Mouse (Mus musculus) brain, embryonic 18.5 days (tissue): ENCODE results near the gene Psmg3.

Experiments used
- DNase-seq: peaks from one replicate; pipeline ENCODE4 v3.0.0-alpha.2; 2012; ENCODE audit warnings: low read depth, low spot score

Psmg3 gene

GRCm38 (mm10) chr5:139815964-139816363, 10.7 kb downstream of the Psmg3 start:
- no peak for DNase-seq

GRCm38 (mm10) chr5:139813963-139814381, 12.7 kb downstream of the Psmg3 start:
- DNase-seq = no peak

DNA sequence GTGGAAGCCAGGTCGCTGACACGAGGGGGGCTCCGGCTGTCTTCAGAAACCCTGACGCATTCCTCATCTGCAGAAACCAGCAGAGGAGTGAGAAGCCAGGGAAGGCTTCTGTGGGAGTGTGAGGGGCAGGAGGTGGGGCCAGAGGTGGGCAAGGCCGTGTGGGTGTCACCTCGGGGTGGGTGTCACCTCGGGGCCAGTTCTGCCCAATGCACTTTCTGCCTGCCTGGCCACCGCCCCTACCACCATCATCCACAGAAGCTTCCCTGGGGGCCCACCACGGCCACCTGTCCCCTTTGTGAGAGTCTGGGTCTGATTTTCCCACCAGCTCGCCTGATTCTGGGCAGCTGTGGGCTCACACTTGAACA, 13.6 kb downstream of the Psmg3 start:
- DNase-seq = no peak

DNA sequence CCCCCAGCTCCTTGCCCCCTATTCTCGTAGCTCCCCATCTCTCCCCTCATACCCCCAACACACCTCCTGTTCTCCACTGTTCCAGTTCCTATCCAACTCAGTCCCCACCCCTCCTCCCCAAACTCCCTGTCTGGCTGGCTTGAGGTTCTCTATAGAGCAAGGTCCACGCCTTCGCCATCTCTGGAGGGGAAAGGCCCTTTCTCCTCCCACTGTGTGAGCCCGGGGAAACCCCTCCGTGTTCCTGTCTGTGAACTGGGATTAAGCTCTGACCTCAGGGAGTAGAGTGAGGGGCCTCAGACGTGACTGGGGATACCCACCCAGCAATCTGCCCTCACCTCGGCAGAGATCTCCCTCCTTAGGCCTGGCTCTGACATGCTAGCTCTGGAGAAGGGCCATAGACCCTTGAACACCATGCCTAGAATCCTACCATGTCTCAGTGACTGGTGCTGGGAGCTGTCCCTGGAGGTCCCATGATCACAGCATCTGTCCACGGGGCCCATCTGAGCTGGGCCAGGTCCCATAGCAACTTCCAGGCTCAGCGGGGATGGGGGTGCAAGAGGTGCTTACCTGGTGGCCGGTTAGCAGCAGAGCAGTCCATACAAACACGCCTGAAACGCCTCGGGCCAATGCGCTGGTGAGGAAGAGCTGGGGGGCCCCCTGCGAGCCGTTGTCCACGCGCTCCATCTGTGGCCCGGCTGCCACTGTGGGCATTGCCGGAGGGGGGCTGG, 14.1 kb downstream of the Psmg3 start:
- DNase-seq = no peak

- DNase-seq = no peak
Observed at GRCm38 (mm10) chr5:139811677-139812397, 14.8 kb downstream of the Psmg3 start.

DNA sequence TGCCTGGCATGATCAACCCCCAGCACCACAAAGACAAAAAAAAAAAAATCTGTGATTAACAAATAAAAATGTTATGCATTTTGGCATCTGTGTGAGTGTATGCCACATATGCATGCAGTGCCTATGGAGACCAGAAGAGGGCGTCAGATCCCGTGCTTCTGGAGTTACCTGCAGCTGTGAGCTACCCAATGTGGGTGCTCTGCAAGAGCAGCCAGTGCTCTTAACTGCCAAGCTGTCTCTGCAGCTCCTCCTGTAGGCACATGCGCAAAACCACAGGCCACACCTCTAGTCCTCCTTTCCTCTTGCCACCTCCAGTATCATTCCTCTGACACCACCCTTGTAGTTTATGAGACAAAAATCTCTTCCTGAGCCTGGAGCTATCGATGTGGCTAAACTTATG, 17.3 kb downstream of the Psmg3 start:
- no peak for DNase-seq

- no peak for DNase-seq
Observed at GRCm38 (mm10) chr5:139805924-139806323, 20.8 kb downstream of the Psmg3 start.

- DNase-seq = no peak
Observed at GRCm38 (mm10) chr5:139804573-139805111, 22.0 kb downstream of the Psmg3 start.

DNA sequence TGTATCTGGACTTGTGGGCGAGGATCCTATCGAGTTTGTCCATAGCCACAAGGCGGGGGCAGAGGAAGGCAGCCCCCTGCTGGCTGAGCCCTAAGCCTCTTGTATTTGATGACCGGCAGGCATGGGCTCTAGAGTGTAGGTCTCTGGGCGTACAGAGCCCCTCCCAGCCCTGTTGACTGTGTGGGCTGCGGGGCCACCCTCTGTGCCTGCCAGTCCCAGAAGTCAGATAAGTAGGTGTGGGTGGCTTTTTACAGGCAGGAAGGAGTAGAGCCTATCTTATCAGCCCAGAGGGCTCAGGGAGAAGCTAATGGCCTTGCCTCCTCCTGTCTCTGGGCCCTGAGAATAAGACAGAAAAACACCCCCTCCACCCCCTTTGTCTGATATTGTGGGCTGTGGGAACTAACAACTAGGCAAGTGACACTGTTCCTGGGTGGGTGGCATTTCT, 22.6 kb downstream of the Psmg3 start:
- DNase-seq = no peak

- no peak for DNase-seq
Observed at GRCm38 (mm10) chr5:139803601-139804102, 23.0 kb downstream of the Psmg3 start.

- DNase-seq = no peak
Observed at GRCm38 (mm10) chr5:139803165-139803564, 23.5 kb downstream of the Psmg3 start.

GRCm38 (mm10) chr5:139801880-139802279, 24.8 kb downstream of the Psmg3 start:
- no peak for DNase-seq

DNA sequence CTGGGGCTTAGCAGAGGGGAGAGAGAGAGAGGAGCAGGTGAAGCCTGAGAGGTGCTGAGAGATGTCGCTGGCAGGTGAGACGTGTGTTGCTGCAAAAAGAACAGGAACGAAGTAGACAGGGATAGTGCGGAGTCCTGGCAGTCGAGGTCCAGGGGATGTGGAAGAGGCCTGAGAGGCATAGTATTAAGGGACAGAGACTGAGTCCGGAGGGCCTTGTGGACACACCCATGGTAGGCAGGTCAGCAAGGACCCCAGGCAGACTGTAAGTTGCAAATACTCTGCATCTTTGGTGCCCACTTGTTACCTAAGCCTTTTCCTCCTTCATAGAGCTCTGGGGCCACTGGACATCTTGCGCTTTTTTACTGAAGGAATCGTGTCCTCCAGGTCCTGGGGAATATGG, 25.5 kb downstream of the Psmg3 start:
- DNase-seq = no peak

GRCm38 (mm10) chr5:139799801-139800590, 26.7 kb downstream of the Psmg3 start:
- DNase-seq = no peak

DNA sequence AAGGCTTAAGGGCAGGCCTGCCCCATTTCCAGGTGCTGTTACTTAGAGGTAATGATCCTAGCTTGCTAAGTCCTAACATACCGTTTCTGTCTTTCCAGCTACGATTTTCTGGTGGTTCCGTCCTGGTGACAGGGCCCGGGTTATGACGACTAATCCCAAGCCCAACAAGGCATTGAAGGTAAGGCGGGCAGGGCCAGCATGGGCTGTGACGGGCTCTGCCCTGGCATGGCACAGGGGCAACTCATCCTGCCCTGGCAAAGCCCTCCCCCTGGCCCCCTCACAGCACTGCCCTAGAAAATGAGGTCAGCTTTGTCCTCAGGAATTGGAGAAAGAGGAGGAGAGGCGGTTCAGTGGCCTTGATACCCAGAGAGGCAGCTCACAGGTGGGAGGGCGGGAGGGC, 27.6 kb downstream of the Psmg3 start:
- no peak for DNase-seq

- no peak for DNase-seq
Observed at GRCm38 (mm10) chr5:139798168-139798900, 28.4 kb downstream of the Psmg3 start.

- peak; percentile 88 for DNase-seq
Observed at GRCm38 (mm10) chr5:139797473-139798167, 29.1 kb downstream of the Psmg3 start.

DNA sequence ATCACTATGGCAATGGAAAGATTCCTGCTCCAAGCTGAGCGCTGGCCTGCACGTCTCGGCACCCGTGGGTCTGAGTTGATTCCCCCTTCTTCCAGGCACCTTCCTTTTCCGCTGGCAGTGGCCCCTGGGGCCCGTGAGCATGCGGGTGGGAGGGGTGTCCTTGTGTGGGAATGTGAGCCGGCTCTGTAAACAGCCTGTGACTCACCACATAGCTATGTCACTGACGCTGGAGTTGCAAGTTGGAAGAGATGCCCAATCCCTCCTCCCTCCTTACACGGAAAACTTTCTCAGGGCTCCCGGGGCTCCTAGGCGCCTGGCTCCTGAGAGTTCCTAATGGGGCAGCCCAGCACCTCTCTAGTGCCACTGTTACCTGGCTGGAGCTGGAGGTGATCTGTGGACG, 29.8 kb downstream of the Psmg3 start:
- no peak for DNase-seq

DNA sequence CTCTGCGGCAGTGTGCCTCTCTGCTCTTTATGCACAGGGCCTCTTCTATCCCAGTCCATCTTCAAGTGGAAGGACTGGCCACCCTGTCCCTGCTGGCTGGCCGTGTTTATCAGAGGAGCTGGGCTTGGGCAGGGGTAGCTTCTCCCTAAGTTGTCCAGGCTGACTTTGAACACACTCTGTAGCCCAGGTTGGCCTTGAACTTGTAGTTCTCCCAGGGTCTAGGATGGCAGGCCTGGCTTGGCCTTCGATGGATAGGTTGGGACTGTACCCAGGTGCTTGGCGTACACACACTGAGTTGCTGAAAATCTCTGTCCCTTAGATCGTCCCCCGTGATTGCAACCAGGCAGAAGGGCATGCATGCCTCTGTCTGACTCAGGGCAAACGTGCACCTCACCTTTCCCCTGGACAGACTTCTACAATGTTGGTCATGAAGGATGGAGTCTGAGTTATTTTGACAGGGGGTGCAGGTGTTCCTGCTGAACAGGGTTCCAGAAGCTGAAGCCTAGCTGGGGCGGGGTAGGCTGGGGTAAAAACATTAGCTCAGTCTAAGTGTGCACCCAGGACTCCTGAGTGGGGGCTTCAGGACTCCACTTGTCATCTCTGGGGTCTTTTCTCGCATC, 30.6 kb downstream of the Psmg3 start:
- DNase-seq = no peak

- DNase-seq = no peak
Observed at GRCm38 (mm10) chr5:139794938-139795337, 31.7 kb downstream of the Psmg3 start.
